Comparison of ENCODE assay signal across 16 mouse cellular contexts in genomic region chr7:6147688-6148087, GRCm38 (mm10). TPM values are rescaled to one million over a fixed set of nuclear protein-coding genes. Genes with fewer than 3 reads are reported as not detected.
DNase-seq lines count a peak whose midpoint lies in the region; ATAC-seq lines count a peak whose summit lies in the region.
"Had no signal": no experiment of that assay in that cellular context is flagged by ENCODE, and none has a peak within 500 bp of the region (broad histone marks: within the 10 kb centered on the region; RNA-seq: fewer than 3 reads in every experiment).

No protein-coding gene starts in this region.

- DNase-seq in adrenal gland, adult 2 months = peak; percentile 48
- no peak for DNase-seq in adrenal gland, postnatal 10 days
- no peak for DNase-seq in heart, embryonic 10.5 days (ENCODE audit: low spot score)
- DNase-seq in midbrain, embryonic 11.5 days (ENCODE audit: low spot score, missing footprints) = peak; percentile 28
- no peak for DNase-seq in midbrain, embryonic 10.5 days (ENCODE audit: low spot score)
- DNase-seq: kidney, postnatal 36 days had no signal

- ATAC-seq in heart, embryonic 16.5 days (replicated peaks; ENCODE audit: extremely low read depth, insufficient read depth, low FRiP score) = no peak
- ATAC-seq in midbrain, embryonic 11.5 days (ENCODE audit: low FRiP score) = no peak
- ATAC-seq in stomach, embryonic 15.5 days (ENCODE audit: insufficient read depth, low FRiP score, low read depth) = peak; percentile 63; the same call in 1 of the 2 replicates
- ATAC-seq in midbrain, embryonic 16.5 days = no peak
- ATAC-seq: hindbrain, postnatal 0 days; Patski had no signal

- H3K36me3 ChIP-seq in heart, embryonic 16.5 days (ENCODE audit: control insufficient read depth, insufficient read depth) = no peaks in the 10 kb centered on the region
- no peaks in the 10 kb centered on the region for H3K36me3 ChIP-seq in heart, embryonic 10.5 days
- H3K36me3 ChIP-seq in midbrain, embryonic 11.5 days (ENCODE audit: control insufficient read depth, insufficient read depth, low read length) = no peaks in the 10 kb centered on the region
- peaks cover 13% of the 10 kb centered on the region; the same call in 1 of the 2 replicates for H3K36me3 ChIP-seq in midbrain, embryonic 10.5 days
- no peaks in the 10 kb centered on the region for H3K36me3 ChIP-seq in stomach, embryonic 15.5 days
- H3K36me3 ChIP-seq in midbrain, embryonic 16.5 days (ENCODE audit: control insufficient read depth, insufficient read depth, low read length) = no peaks in the 10 kb centered on the region
- H3K36me3 ChIP-seq: midbrain, embryonic 12.5 days had no signal

- peak overlapping the region; percentile 82 for H3K27ac ChIP-seq in heart, embryonic 16.5 days (ENCODE audit: low read length)
- no peak overlapping the region for H3K27ac ChIP-seq in heart, embryonic 10.5 days
- H3K27ac ChIP-seq in midbrain, embryonic 11.5 days (ENCODE audit: low read depth, low read length) = no peak overlapping the region
- no peak overlapping the region for H3K27ac ChIP-seq in midbrain, embryonic 10.5 days (replicated peaks)
- peak overlapping the region; percentile 73 for H3K27ac ChIP-seq in stomach, embryonic 15.5 days
- no peak overlapping the region for H3K27ac ChIP-seq in midbrain, embryonic 16.5 days (ENCODE audit: low read length)
- H3K27ac ChIP-seq: liver, embryonic 14.5 days; midbrain, embryonic 12.5 days had no signal

- H3K4me3 ChIP-seq in heart, embryonic 16.5 days (ENCODE audit: low read length) = no peak overlapping the region
- no peak overlapping the region for H3K4me3 ChIP-seq in heart, embryonic 10.5 days
- H3K4me3 ChIP-seq in midbrain, embryonic 11.5 days (ENCODE audit: low read depth, low read length) = no peak overlapping the region
- no peak overlapping the region for H3K4me3 ChIP-seq in midbrain, embryonic 10.5 days
- no peak overlapping the region for H3K4me3 ChIP-seq in stomach, embryonic 15.5 days (replicated peaks)
- H3K4me3 ChIP-seq in midbrain, embryonic 16.5 days (ENCODE audit: low read depth, low read length) = no peak overlapping the region
- H3K4me3 ChIP-seq: midbrain, embryonic 12.5 days had no signal

- H3K9ac ChIP-seq in heart, embryonic 16.5 days (ENCODE audit: low read length) = peak overlapping the region; percentile 24
- no peak overlapping the region for H3K9ac ChIP-seq in midbrain, embryonic 11.5 days (ENCODE audit: low read length)
- no peak overlapping the region for H3K9ac ChIP-seq in stomach, embryonic 15.5 days
- H3K9ac ChIP-seq in midbrain, embryonic 16.5 days (ENCODE audit: low read depth, low read length) = no peak overlapping the region
- H3K9ac ChIP-seq: liver, embryonic 14.5 days; midbrain, embryonic 12.5 days had no signal

- H3K9me3 ChIP-seq in heart, embryonic 16.5 days (replicated peaks; ENCODE audit: control insufficient read depth, low read length) = no peaks in the 10 kb centered on the region
- no peaks in the 10 kb centered on the region for H3K9me3 ChIP-seq in heart, embryonic 10.5 days
- H3K9me3 ChIP-seq in midbrain, embryonic 11.5 days (ENCODE audit: control insufficient read depth, low read length) = no peaks in the 10 kb centered on the region
- no peaks in the 10 kb centered on the region for H3K9me3 ChIP-seq in midbrain, embryonic 10.5 days (replicated peaks)
- no peaks in the 10 kb centered on the region for H3K9me3 ChIP-seq in stomach, embryonic 15.5 days
- no peaks in the 10 kb centered on the region for H3K9me3 ChIP-seq in midbrain, embryonic 16.5 days (replicated peaks; ENCODE audit: control insufficient read depth, low read length, poor library complexity, severe bottlenecking)
- H3K9me3 ChIP-seq: midbrain, embryonic 12.5 days had no signal

- 54% methylated on average over 5 of the region's 5 CpGs for WGBS in heart, embryonic 16.5 days
- WGBS in heart, embryonic 10.5 days = 77% methylated on average over 5 of the region's 5 CpGs
- WGBS in midbrain, embryonic 11.5 days = 89% methylated on average over 5 of the region's 5 CpGs
- 82% methylated on average over 5 of the region's 5 CpGs for WGBS in midbrain, embryonic 10.5 days
- WGBS in stomach, embryonic 15.5 days = 54% methylated on average over 5 of the region's 5 CpGs
- 83% methylated on average over 5 of the region's 5 CpGs for WGBS in midbrain, embryonic 16.5 days

- no peak overlapping the region for H3K4me2 ChIP-seq in heart, embryonic 16.5 days (ENCODE audit: low read depth, low read length)
- no peak overlapping the region for H3K4me2 ChIP-seq in midbrain, embryonic 11.5 days
- no peak overlapping the region for H3K4me2 ChIP-seq in stomach, embryonic 15.5 days
- no peak overlapping the region for H3K4me2 ChIP-seq in midbrain, embryonic 16.5 days (ENCODE audit: low read length)
- H3K4me2 ChIP-seq: midbrain, embryonic 12.5 days had no signal

- no peaks in the 10 kb centered on the region for H3K27me3 ChIP-seq in heart, embryonic 16.5 days (ENCODE audit: control insufficient read depth, insufficient read depth, low read length)
- H3K27me3 ChIP-seq in heart, embryonic 10.5 days (ENCODE audit: insufficient read depth, poor library complexity, severe bottlenecking) = no peaks in the 10 kb centered on the region
- H3K27me3 ChIP-seq in midbrain, embryonic 11.5 days (ENCODE audit: control insufficient read depth, insufficient read depth, low read length) = no peaks in the 10 kb centered on the region
- H3K27me3 ChIP-seq in midbrain, embryonic 10.5 days (ENCODE audit: low read depth, poor library complexity, severe bottlenecking) = no peaks in the 10 kb centered on the region
- no peaks in the 10 kb centered on the region for H3K27me3 ChIP-seq in stomach, embryonic 15.5 days (replicated peaks)
- no peaks in the 10 kb centered on the region for H3K27me3 ChIP-seq in midbrain, embryonic 16.5 days (ENCODE audit: control insufficient read depth, insufficient read depth, low read depth, low read length)
- H3K27me3 ChIP-seq: midbrain, embryonic 12.5 days; Patski had no signal

- peaks cover 88% of the 10 kb centered on the region for H3K4me1 ChIP-seq in heart, embryonic 16.5 days (ENCODE audit: control insufficient read depth, insufficient read depth, low read length)
- H3K4me1 ChIP-seq in heart, embryonic 10.5 days = peaks cover 56% of the 10 kb centered on the region
- no peaks in the 10 kb centered on the region for H3K4me1 ChIP-seq in midbrain, embryonic 11.5 days (ENCODE audit: control insufficient read depth, insufficient read depth, low read length)
- H3K4me1 ChIP-seq in midbrain, embryonic 10.5 days = no peaks in the 10 kb centered on the region
- peaks cover 56% of the 10 kb centered on the region for H3K4me1 ChIP-seq in stomach, embryonic 15.5 days
- peaks cover 7% of the 10 kb centered on the region; the same call in 1 of the 2 replicates for H3K4me1 ChIP-seq in midbrain, embryonic 16.5 days (ENCODE audit: control insufficient read depth, insufficient read depth, low read length)

RNA-seq across cellular contexts. Expression of gene Zfp787, which starts 8.1 kb away (rescaled TPM):
- total RNA-seq in adrenal gland, adult 2 months (2021) = 10 to 100 TPM; 41.8 to 41.9 TPM
- 73.8 and 87.1 TPM in 2 replicates for polyA plus RNA-seq in adrenal gland, adult 2 months (2012; rRNA removed)
- 10 to 100 TPM; 46.2 to 61.5 TPM for total RNA-seq in adrenal gland, postnatal 10 days (2021)
- polyA plus RNA-seq in heart, embryonic 16.5 days (2015; fragmentation: Nextera tagmentation; extraction: Ambion mirVana) = 22.2 and 22.5 TPM in 2 replicates
- polyA plus RNA-seq in heart, embryonic 10.5 days (2016; fragmentation: Nextera tagmentation; extraction: Ambion mirVana) = 22.3 and 31.1 TPM in 2 replicates
- 13.5 and 14.7 TPM in 2 replicates for polyA plus RNA-seq in midbrain, embryonic 11.5 days (2014; fragmentation: Nextera tagmentation; extraction: Ambion mirVana)
- 25.0 and 27.3 TPM in 2 replicates for polyA plus RNA-seq in midbrain, embryonic 10.5 days (2016; fragmentation: Nextera tagmentation; extraction: Ambion mirVana)
- 26.0 and 28.1 TPM in 2 replicates for polyA plus RNA-seq in stomach, embryonic 15.5 days (2015; fragmentation: Nextera tagmentation; extraction: Ambion mirVana)
- polyA plus RNA-seq in midbrain, embryonic 16.5 days (2015; fragmentation: Nextera tagmentation; extraction: Ambion mirVana) = 22.5 and 23.1 TPM in 2 replicates

RNA-seq across cellular contexts. Expression of gene Zfp444, which starts 24.3 kb away (rescaled TPM):
- 10 to 100 TPM; 22.5 to 31.1 TPM for total RNA-seq in adrenal gland, adult 2 months (2021)
- polyA plus RNA-seq in adrenal gland, adult 2 months (2012; rRNA removed) = 50.7 and 61.8 TPM in 2 replicates
- total RNA-seq in adrenal gland, postnatal 10 days (2021) = 10 to 100 TPM; 26.4 to 27.9 TPM
- polyA plus RNA-seq in heart, embryonic 16.5 days (2015; fragmentation: Nextera tagmentation; extraction: Ambion mirVana) = 34.4 and 35.4 TPM in 2 replicates
- 38.6 and 51.4 TPM in 2 replicates for polyA plus RNA-seq in heart, embryonic 10.5 days (2016; fragmentation: Nextera tagmentation; extraction: Ambion mirVana)
- polyA plus RNA-seq in midbrain, embryonic 11.5 days (2014; fragmentation: Nextera tagmentation; extraction: Ambion mirVana) = 69.4 and 72.2 TPM in 2 replicates
- 81.8 and 86.1 TPM in 2 replicates for polyA plus RNA-seq in midbrain, embryonic 10.5 days (2016; fragmentation: Nextera tagmentation; extraction: Ambion mirVana)
- 46.8 and 49.6 TPM in 2 replicates for polyA plus RNA-seq in stomach, embryonic 15.5 days (2015; fragmentation: Nextera tagmentation; extraction: Ambion mirVana)
- polyA plus RNA-seq in midbrain, embryonic 16.5 days (2015; fragmentation: Nextera tagmentation; extraction: Ambion mirVana) = 94.9 and 95.7 TPM in 2 replicates

RNA-seq across cellular contexts. Expression of gene Galp, which starts 49.2 kb away (rescaled TPM):
- not detected for total RNA-seq in adrenal gland, adult 2 months (2021)
- not detected in 2 replicates for polyA plus RNA-seq in adrenal gland, adult 2 months (2012; rRNA removed)
- not detected for total RNA-seq in adrenal gland, postnatal 10 days (2021)
- not detected in 2 replicates for polyA plus RNA-seq in heart, embryonic 16.5 days (2015; fragmentation: Nextera tagmentation; extraction: Ambion mirVana)
- polyA plus RNA-seq in heart, embryonic 10.5 days (2016; fragmentation: Nextera tagmentation; extraction: Ambion mirVana) = not detected in 2 replicates
- not detected in 2 replicates for polyA plus RNA-seq in midbrain, embryonic 11.5 days (2014; fragmentation: Nextera tagmentation; extraction: Ambion mirVana)
- polyA plus RNA-seq in midbrain, embryonic 10.5 days (2016; fragmentation: Nextera tagmentation; extraction: Ambion mirVana) = not detected in 2 replicates
- polyA plus RNA-seq in stomach, embryonic 15.5 days (2015; fragmentation: Nextera tagmentation; extraction: Ambion mirVana) = not detected in 2 replicates
- not detected in 2 replicates for polyA plus RNA-seq in midbrain, embryonic 16.5 days (2015; fragmentation: Nextera tagmentation; extraction: Ambion mirVana)
- total RNA-seq: granulocyte monocyte progenitor cell, adult 5-6 weeks; hindbrain, postnatal 0 days; left cerebral cortex, adult 18-20 months had no signal
- polyA plus RNA-seq: hindbrain, postnatal 0 days; liver, embryonic 14.5 days; midbrain, embryonic 12.5 days; Patski; spleen, adult 2 months had no signal

Comparison
In these comparisons a context has a peak if more than half of its experiments do, and no peak if none do; other contexts are left out.
1. DNase-seq: peak in adrenal gland, adult 2 months (single experiment) and midbrain, embryonic 11.5 days (single experiment); none in adrenal gland, postnatal 10 days (single experiment), heart, embryonic 10.5 days (single experiment) and midbrain, embryonic 10.5 days (single experiment).
2. H3K27ac ChIP-seq: peak in heart, embryonic 16.5 days (single experiment) and stomach, embryonic 15.5 days (single experiment); none in heart, embryonic 10.5 days (single experiment), midbrain, embryonic 11.5 days (single experiment), midbrain, embryonic 10.5 days (single experiment) and midbrain, embryonic 16.5 days (single experiment).